Mouse (Mus musculus): ENCODE measurements at regions not wholly inside any gene's neighbourhood (a gene's known extent, or its start where the extent isn't known, plus 50 kb on each side); places are given as distances from the start of the nearest gene placed in this dataset.
"Not testable (repeated sequence)": the region's sequence is repeated elsewhere in the genome, so short reads cannot be mapped to it uniquely, and the experiment has no call there.

- Histone ChIP-seq H3K9me3 (no peaks in the 10 kb centered on the region), H3K4me2 (no peak overlapping the region), H3K4me3 (no peak overlapping the region), H3K4me1 (no peaks in the 10 kb centered on the region), H3K27me3 (replicated peaks) (no peaks in the 10 kb centered on the region), H3K9ac (no peak overlapping the region), H3K36me3 (replicated peaks) (no peaks in the 10 kb centered on the region), H3K27ac (no peak overlapping the region)
- 91% methylated on average over 2 of the region's 2 CpGs for WGBS
- no peak for ATAC-seq (replicated peaks)
These were observed 87.9 kb upstream of the Mpdz start for GRCm38 (mm10) chr4:81530546-81530945.

GRCm38 (mm10) chr4:81519151-81519550, 76.5 kb upstream of the Mpdz start:
- H3K27ac ChIP-seq; ATAC-seq (replicated peaks); H3K9ac ChIP-seq; H3K4me1 ChIP-seq; H3K4me3 ChIP-seq; H3K4me2 ChIP-seq; H3K36me3 ChIP-seq (replicated peaks); H3K27me3 ChIP-seq (replicated peaks); H3K9me3 ChIP-seq: not testable (repeated sequence)
- 87% methylated on average over 2 of the region's 2 CpGs for WGBS

DNA sequence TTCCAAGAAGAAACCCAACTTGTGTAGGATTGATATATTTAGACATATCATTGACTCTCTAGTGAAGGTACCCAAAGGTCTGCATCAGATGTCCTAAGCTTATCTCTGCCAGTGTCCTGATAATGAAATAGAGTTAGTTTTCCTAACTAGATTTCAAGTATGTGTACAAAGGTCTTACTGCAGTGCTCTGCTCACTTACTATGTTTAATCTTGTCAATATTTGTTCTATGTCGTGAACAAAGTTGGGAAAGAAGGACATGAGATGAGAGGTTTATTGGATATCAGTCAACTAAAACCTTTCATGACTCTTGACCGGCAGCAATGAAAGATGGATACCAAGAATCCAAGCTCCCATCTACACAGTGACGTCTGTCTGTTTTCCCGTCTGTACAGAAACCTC, 71.9 kb upstream of the Mpdz start:
- WGBS: 88% methylated on average over 4 of the region's 4 CpGs
- no peak overlapping the region for H3K4me2 ChIP-seq

DNA sequence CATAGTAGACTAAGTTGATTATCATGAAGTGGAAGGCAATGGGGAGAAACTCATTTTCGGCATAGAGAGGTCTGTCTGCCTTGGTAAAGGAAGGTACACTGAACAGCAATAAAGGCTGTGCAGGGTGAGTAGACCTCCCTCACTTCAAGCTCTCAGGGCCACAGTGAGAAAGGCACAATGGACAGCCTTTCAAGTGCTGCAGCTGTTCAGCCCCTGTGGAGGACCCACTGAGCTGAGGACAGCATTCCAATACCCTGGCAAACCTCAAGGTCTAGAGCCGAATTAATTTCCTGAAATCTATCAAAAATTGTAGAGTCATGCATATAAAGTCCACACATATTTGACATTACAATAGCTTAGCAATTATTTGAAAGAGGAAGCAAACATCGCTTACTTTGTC, 69.8 kb upstream of the Mpdz start:
- no peaks in the 10 kb centered on the region for H3K27me3 ChIP-seq (replicated peaks)
- no peak overlapping the region for H3K4me3 ChIP-seq
- ATAC-seq (replicated peaks): no peak
- no peaks in the 10 kb centered on the region for H3K4me1 ChIP-seq
- no peak overlapping the region for H3K4me2 ChIP-seq
- WGBS: 37% methylated on average over 3 of the region's 3 CpGs
- no peaks in the 10 kb centered on the region for H3K9me3 ChIP-seq
- no peaks in the 10 kb centered on the region for H3K36me3 ChIP-seq (replicated peaks)
- H3K9ac ChIP-seq: no peak overlapping the region
- no peak overlapping the region for H3K27ac ChIP-seq

More for the DNA sequence above, 71.9 kb upstream of the Mpdz start:
- no peaks in the 10 kb centered on the region for H3K36me3 ChIP-seq (replicated peaks)
- H3K27me3 ChIP-seq (replicated peaks): no peaks in the 10 kb centered on the region
- no peaks in the 10 kb centered on the region for H3K9me3 ChIP-seq
- H3K4me1 ChIP-seq: no peaks in the 10 kb centered on the region
- ATAC-seq (replicated peaks): no peak
- H3K27ac ChIP-seq: no peak overlapping the region
- H3K9ac ChIP-seq: no peak overlapping the region
- H3K4me3 ChIP-seq: no peak overlapping the region

GRCm38 (mm10) chr4:81508776-81509175, 66.2 kb upstream of the Mpdz start:
- Histone ChIP-seq H3K9ac (no peak overlapping the region), H3K4me1 (no peaks in the 10 kb centered on the region), H3K4me2 (no peak overlapping the region), H3K36me3 (replicated peaks) (no peaks in the 10 kb centered on the region), H3K27ac (no peak overlapping the region), H3K4me3 (no peak overlapping the region), H3K9me3 (no peaks in the 10 kb centered on the region), H3K27me3 (replicated peaks) (no peaks in the 10 kb centered on the region)
- no peak for ATAC-seq (replicated peaks)
- 86% methylated on average over 1 of the region's 1 CpGs for WGBS

GRCm38 (mm10) chr4:81506841-81507240, 64.2 kb upstream of the Mpdz start:
- Histone ChIP-seq H3K4me1 (no peaks in the 10 kb centered on the region), H3K4me3 (no peak overlapping the region), H3K4me2 (no peak overlapping the region), H3K9me3 (no peaks in the 10 kb centered on the region), H3K27ac (no peak overlapping the region), H3K36me3 (replicated peaks) (no peaks in the 10 kb centered on the region), H3K27me3 (replicated peaks) (no peaks in the 10 kb centered on the region), H3K9ac (no peak overlapping the region)
- WGBS: 93% methylated on average over 5 of the region's 5 CpGs
- no peak for ATAC-seq (replicated peaks)

DNA sequence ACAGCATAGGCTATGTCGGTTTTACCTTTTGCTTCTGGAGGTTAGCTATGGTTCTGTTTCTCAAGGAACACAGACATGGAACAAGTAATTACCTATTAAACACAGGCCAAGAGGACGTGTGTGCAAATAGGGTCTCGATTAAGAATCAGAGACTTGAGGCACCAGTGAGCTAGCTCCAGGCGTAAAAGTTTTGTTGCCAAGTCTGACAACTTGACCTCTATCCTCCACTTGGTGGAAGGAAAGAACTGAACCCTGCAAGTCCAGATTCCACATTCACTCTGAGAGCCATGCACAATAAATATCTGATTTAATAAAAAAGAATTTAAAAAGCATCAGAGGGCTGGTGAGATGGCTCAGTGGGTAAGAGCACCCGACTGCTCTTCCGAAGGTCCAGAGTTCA, 63.7 kb upstream of the Mpdz start:
- Histone ChIP-seq H3K4me2 (no peak overlapping the region), H3K9ac (no peak overlapping the region), H3K4me1 (no peaks in the 10 kb centered on the region), H3K9me3 (no peaks in the 10 kb centered on the region), H3K4me3 (no peak overlapping the region), H3K27me3 (replicated peaks) (no peaks in the 10 kb centered on the region), H3K27ac (no peak overlapping the region), H3K36me3 (replicated peaks) (no peaks in the 10 kb centered on the region)
- 95% methylated on average over 6 of the region's 6 CpGs for WGBS
- ATAC-seq (replicated peaks): no peak

- no peak overlapping the region for H3K9ac ChIP-seq
- H3K4me3 ChIP-seq: no peak overlapping the region
- H3K27me3 ChIP-seq (replicated peaks): no peaks in the 10 kb centered on the region
- no peak for ATAC-seq (replicated peaks)
- no peak overlapping the region for H3K4me2 ChIP-seq
- H3K27ac ChIP-seq: no peak overlapping the region
- H3K36me3 ChIP-seq (replicated peaks): no peaks in the 10 kb centered on the region
- 73% methylated on average over 3 of the region's 3 CpGs for WGBS
- no peaks in the 10 kb centered on the region for H3K4me1 ChIP-seq
- no peaks in the 10 kb centered on the region for H3K9me3 ChIP-seq
These were observed 62.5 kb upstream of the Mpdz start for GRCm38 (mm10) chr4:81505096-81505495.

DNA sequence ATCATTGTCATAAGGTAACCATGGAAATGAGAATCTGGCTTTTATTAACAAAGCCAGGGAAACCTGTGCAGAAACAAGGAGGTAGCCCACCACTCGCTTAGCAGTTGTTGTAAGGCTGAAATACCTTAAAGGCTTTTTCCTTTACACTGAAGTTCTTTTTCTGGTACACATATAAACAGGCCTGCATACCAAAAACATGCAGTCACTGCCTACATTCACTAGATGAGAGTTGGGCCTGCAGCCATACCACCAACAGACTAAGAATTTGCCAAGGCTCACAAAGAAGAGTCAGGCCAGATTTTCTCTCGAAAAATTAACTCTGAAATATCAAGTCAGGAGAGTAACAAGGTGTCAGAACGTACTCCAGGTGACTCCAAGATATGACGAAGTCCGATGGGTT, 61.3 kb upstream of the Mpdz start:
- Histone ChIP-seq H3K4me1 (no peaks in the 10 kb centered on the region), H3K36me3 (replicated peaks) (no peaks in the 10 kb centered on the region), H3K4me3 (no peak overlapping the region), H3K9ac (no peak overlapping the region), H3K27me3 (replicated peaks) (no peaks in the 10 kb centered on the region), H3K9me3 (no peaks in the 10 kb centered on the region), H3K27ac (no peak overlapping the region), H3K4me2 (no peak overlapping the region)
- no peak for ATAC-seq (replicated peaks)
- WGBS: 82% methylated on average over 5 of the region's 5 CpGs

- Histone ChIP-seq H3K9ac (no peak overlapping the region), H3K27ac (no peak overlapping the region), H3K4me3 (no peak overlapping the region), H3K36me3 (replicated peaks) (no peaks in the 10 kb centered on the region), H3K9me3 (no peaks in the 10 kb centered on the region), H3K27me3 (replicated peaks) (no peaks in the 10 kb centered on the region), H3K4me1 (no peaks in the 10 kb centered on the region), H3K4me2 (no peak overlapping the region)
- WGBS: 78% methylated on average over 5 of the region's 5 CpGs
- ATAC-seq (replicated peaks): no peak
These were observed 59.2 kb upstream of the Mpdz start for GRCm38 (mm10) chr4:81501802-81502201.

DNA sequence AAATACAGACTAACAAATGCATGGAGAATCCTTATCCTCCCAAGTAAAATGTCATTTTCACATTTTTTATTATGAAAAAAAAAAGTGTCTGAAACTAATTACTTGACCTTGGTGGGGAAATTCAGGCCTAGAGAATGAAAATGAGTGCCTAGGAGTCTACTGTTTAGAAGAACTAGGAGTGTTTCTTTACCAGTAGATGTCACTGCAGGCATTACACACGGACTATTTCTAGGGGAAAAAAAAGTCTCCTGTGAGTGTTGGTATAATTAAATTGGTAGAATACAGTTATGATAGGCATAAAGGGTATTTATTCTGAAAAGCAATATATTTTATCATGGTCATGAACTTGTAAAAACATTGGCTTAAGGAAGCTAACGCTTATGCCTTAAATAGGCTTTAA, 55.5 kb upstream of the Mpdz start:
- Histone ChIP-seq H3K4me2 (no peak overlapping the region), H3K4me3 (no peak overlapping the region), H3K27me3 (replicated peaks) (no peaks in the 10 kb centered on the region), H3K9me3 (no peaks in the 10 kb centered on the region), H3K27ac (no peak overlapping the region), H3K4me1 (no peaks in the 10 kb centered on the region), H3K9ac (no peak overlapping the region), H3K36me3 (replicated peaks) (no peaks in the 10 kb centered on the region)
- no peak for ATAC-seq (replicated peaks)
- 48% methylated on average over 2 of the region's 2 CpGs for WGBS

DNA sequence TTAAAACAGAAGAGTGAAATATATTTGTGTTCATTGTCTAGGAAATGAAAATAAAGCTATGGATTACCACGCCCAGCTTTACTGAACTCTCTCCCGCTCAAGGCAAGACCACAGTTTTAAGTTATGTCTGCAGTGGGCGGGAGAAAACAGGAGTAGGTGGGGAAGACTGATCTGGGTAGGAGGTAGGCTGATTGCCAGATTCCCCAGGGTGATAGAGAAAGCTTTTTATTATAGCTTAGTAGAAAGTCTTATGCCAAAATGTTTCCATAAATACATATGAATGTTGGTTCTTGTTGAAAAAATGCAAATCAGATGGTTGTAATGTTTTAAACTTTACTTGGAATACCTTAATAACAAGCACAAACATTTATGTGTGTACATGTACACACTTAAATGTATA, 50.2 kb upstream of the Mpdz start:
- Histone ChIP-seq H3K4me2 (no peak overlapping the region), H3K9ac (no peak overlapping the region), H3K27me3 (replicated peaks) (no peaks in the 10 kb centered on the region), H3K27ac (no peak overlapping the region), H3K4me3 (no peak overlapping the region), H3K36me3 (replicated peaks) (no peaks in the 10 kb centered on the region), H3K4me1 (no peaks in the 10 kb centered on the region), H3K9me3 (no peaks in the 10 kb centered on the region)
- ATAC-seq (replicated peaks): no peak
- WGBS: 89% methylated on average over 3 of the region's 3 CpGs

Data from midbrain, embryonic 15.5 days (tissue).